Mouse (Mus musculus): ENCODE measurements at regions not wholly inside any gene's neighbourhood (a gene's known extent, or its start where the extent isn't known, plus 50 kb on each side); places are given as distances from the start of the nearest gene placed in this dataset.

DNA sequence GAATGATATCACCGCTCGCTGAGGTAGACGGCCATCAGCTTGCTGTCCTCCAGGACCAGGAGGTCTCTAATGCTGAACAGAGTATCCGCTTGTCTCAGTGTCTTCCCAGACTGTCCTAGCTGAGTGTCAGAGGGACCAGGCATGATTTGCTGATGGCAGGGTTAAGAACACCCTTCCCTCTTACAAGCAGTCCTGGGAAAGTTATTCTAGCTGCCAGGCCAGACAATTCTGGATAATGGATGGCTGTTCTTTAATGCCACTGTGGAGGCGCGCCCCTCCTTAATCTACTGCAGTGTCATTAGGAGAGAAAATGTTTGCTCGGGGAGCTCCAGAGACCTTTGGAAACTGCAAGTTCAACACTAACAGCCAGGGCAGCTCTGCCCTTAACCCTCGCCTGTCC is 182.1 kb downstream of the Ptpru start:
- TF ChIP-seq JUN (IDR thresholded peaks at IDR 0.05; ENCODE audit: insufficient read depth, low read depth, low read length): no peak
- TF ChIP-seq IRF4 (IDR thresholded peaks at IDR 0.05; ENCODE audit: low read depth, low read length): no peak
- TF ChIP-seq JUND (conservative IDR thresholded peaks at IDR 0.05; ENCODE audit: low read depth, low read length): no peak
- TF ChIP-seq NELFE (IDR thresholded peaks at IDR 0.05; ENCODE audit: low read depth, low read length): no peak
- TF ChIP-seq ELF1 (IDR thresholded peaks at IDR 0.05; ENCODE audit: low read depth, low read length): no peak
- TF ChIP-seq E2F4 (IDR thresholded peaks at IDR 0.05; ENCODE audit: insufficient replicate concordance, low read depth, low read length): no peak
- TF ChIP-seq MEF2A (IDR thresholded peaks at IDR 0.05; ENCODE audit: borderline replicate concordance, low read depth, low read length): no peak
- peaks cover 60% of the 10 kb centered on the region for H3K27me3 ChIP-seq (replicated peaks)
- no peak overlapping the region for H3K9ac ChIP-seq (ENCODE audit: insufficient read depth, low read depth)
- no peaks in the 10 kb centered on the region for H3K36me3 ChIP-seq (replicated peaks in 1 of 2; ENCODE audit: control insufficient read depth in 1 of 2, insufficient read depth in 1 of 2, low read length in 1 of 2)
- H3K4me3 ChIP-seq (replicated peaks in 1 of 3; ENCODE audit: low read depth in 2 of 3, low read length in 2 of 3, poor library complexity in 1 of 3): no peak overlapping the region
- no peaks in the 10 kb centered on the region for H3K4me1 ChIP-seq (ENCODE audit: control insufficient read depth in 1 of 2, insufficient read depth in 2 of 2)
- in situ Hi-C loops (cut with MboI; ENCODE audit: low pct_ligation_motif_present, low pct_unique_long_range_greater_than_20kb, low sequenced_read_pairs): no loop called here
- H3K9me3 ChIP-seq (replicated peaks; ENCODE audit: low read length): no peaks in the 10 kb centered on the region
- no peak overlapping the region for H3K4me2 ChIP-seq (ENCODE audit: insufficient read depth, low read depth, poor library complexity, severe bottlenecking)
- DNase-seq (ENCODE audit: extremely low read depth): no peak
- H3K79me2 ChIP-seq (replicated peaks; ENCODE audit: control insufficient read depth, extremely low read depth, insufficient read depth, poor library complexity, severe bottlenecking): no peaks in the 10 kb centered on the region
- H3K27ac ChIP-seq (ENCODE audit: insufficient read depth, low read depth): no peak overlapping the region
- dilution Hi-C loops (cut with MboI; ENCODE audit: extremely low pct_ligation_motif_present, extremely low pct_unique_long_range_greater_than_20kb, low sequenced_read_pairs): no loop called here

GRCm38 (mm10) chr4:131657922-131658321 is 180.2 kb downstream of the Ptpru start:
- no peak overlapping the region for H3K4me2 ChIP-seq (ENCODE audit: insufficient read depth, low read depth, poor library complexity, severe bottlenecking)
- no peak for DNase-seq (ENCODE audit: extremely low read depth)
- H3K27me3 ChIP-seq (replicated peaks): peaks cover 57% of the 10 kb centered on the region
- H3K9ac ChIP-seq (ENCODE audit: insufficient read depth, low read depth): no peak overlapping the region
- H3K79me2 ChIP-seq (replicated peaks; ENCODE audit: control insufficient read depth, extremely low read depth, insufficient read depth, poor library complexity, severe bottlenecking): no peaks in the 10 kb centered on the region
- no peak for TF ChIP-seq RAD21 (IDR thresholded peaks at IDR 0.05; ENCODE audit: low read depth, low read length)
- no peak for TF ChIP-seq MAZ (IDR thresholded peaks at IDR 0.05; ENCODE audit: low read depth, low read length)
- no peak for TF ChIP-seq UBTF (IDR thresholded peaks at IDR 0.05; ENCODE audit: low read depth, low read length)
- no peak for TF ChIP-seq BHLHE40 (IDR thresholded peaks at IDR 0.05; ENCODE audit: low read depth, low read length)
- no peak for TF ChIP-seq MAX (IDR thresholded peaks at IDR 0.05; ENCODE audit: low read length)
- no peak for TF ChIP-seq ZKSCAN1 (IDR thresholded peaks at IDR 0.05; ENCODE audit: borderline replicate concordance, low read depth, low read length)
- TF ChIP-seq NRF1 (IDR thresholded peaks at IDR 0.05; ENCODE audit: low read depth, low read length): no peak
- TF ChIP-seq JUND (conservative IDR thresholded peaks at IDR 0.05; ENCODE audit: low read depth, low read length): no peak
- H3K4me3 ChIP-seq (replicated peaks in 1 of 3; ENCODE audit: low read depth in 2 of 3, low read length in 2 of 3, poor library complexity in 1 of 3): no peak overlapping the region
- H3K36me3 ChIP-seq (replicated peaks in 1 of 2; ENCODE audit: control insufficient read depth in 1 of 2, insufficient read depth in 1 of 2, low read length in 1 of 2): no peaks in the 10 kb centered on the region
- no peaks in the 10 kb centered on the region for H3K4me1 ChIP-seq (ENCODE audit: control insufficient read depth in 1 of 2, insufficient read depth in 2 of 2)
- in situ Hi-C loops (cut with MboI; ENCODE audit: low pct_ligation_motif_present, low pct_unique_long_range_greater_than_20kb, low sequenced_read_pairs) (no loop called here), dilution Hi-C loops (cut with MboI; ENCODE audit: extremely low pct_ligation_motif_present, extremely low pct_unique_long_range_greater_than_20kb, low sequenced_read_pairs) (no loop called here)
- H3K27ac ChIP-seq (ENCODE audit: insufficient read depth, low read depth): no peak overlapping the region
- no peaks in the 10 kb centered on the region for H3K9me3 ChIP-seq (replicated peaks; ENCODE audit: low read length)

DNA sequence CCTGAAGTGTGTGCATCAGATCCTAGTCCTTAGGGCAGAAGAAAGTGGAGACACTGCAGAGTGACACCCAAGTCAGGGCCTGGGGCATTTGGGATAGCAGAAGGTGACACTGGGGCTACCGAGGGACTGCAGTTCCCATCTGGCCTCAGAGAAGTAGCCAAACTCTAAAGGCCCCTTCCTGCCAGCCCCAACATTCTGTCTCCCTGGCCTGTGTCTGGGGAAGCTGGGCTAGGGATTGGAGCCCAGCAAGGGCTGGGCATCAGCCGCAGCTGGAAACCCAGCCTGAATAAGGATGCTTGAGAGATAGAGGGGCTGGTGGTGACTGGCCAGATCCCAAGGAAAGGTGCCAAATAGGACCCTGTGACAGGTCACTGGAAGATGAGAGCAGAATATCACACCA is 177.2 kb downstream of the Ptpru start:
- no peaks in the 10 kb centered on the region for H3K79me2 ChIP-seq (replicated peaks; ENCODE audit: control insufficient read depth, extremely low read depth, insufficient read depth, poor library complexity, severe bottlenecking)
- H3K9ac ChIP-seq (ENCODE audit: insufficient read depth, low read depth): no peak overlapping the region
- TF ChIP-seq RAD21 (IDR thresholded peaks at IDR 0.05; ENCODE audit: low read depth, low read length): no peak
- dilution Hi-C loops (cut with MboI; ENCODE audit: extremely low pct_ligation_motif_present, extremely low pct_unique_long_range_greater_than_20kb, low sequenced_read_pairs): no loop called here
- no peaks in the 10 kb centered on the region for H3K4me1 ChIP-seq (ENCODE audit: control insufficient read depth in 1 of 2, insufficient read depth in 2 of 2)
- no peaks in the 10 kb centered on the region for H3K36me3 ChIP-seq (replicated peaks in 1 of 2; ENCODE audit: control insufficient read depth in 1 of 2, insufficient read depth in 1 of 2, low read length in 1 of 2)
- H3K27me3 ChIP-seq (replicated peaks): peaks cover 66% of the 10 kb centered on the region
- DNase-seq (ENCODE audit: extremely low read depth): no peak
- no peak overlapping the region for H3K27ac ChIP-seq (ENCODE audit: insufficient read depth, low read depth)
- no peaks in the 10 kb centered on the region for H3K9me3 ChIP-seq (replicated peaks; ENCODE audit: low read length)
- in situ Hi-C loops (cut with MboI; ENCODE audit: low pct_ligation_motif_present, low pct_unique_long_range_greater_than_20kb, low sequenced_read_pairs): no loop called here
- H3K4me2 ChIP-seq (ENCODE audit: insufficient read depth, low read depth, poor library complexity, severe bottlenecking): no peak overlapping the region
- H3K4me3 ChIP-seq (replicated peaks in 1 of 3; ENCODE audit: low read depth in 2 of 3, low read length in 2 of 3, poor library complexity in 1 of 3): no peak overlapping the region

Data from CH12.LX (cell line).